Mouse (Mus musculus) cerebellum, adult 2 months (tissue): Measurements from ENCODE around the gene Tmem131.

Source experiments
- CTCF ChIP-seq: fragments of 200-500 bp; IDR thresholded peaks from 2 replicates; pipeline ENCODE4 v1.5.1; 2011; ENCODE audit warnings: low read depth, mild to moderate bottlenecking, control low read depth, low read length, moderate library complexity, borderline replicate concordance; ENCODE audit not compliant: insufficient read depth
- POLR2A ChIP-seq: fragments of 200-500 bp; IDR thresholded peaks from 2 replicates; pipeline ENCODE4 v1.6.1; 2011; ENCODE audit warnings: low read length, control low read depth, borderline replicate concordance; ENCODE audit not compliant: insufficient read depth

DNA sequence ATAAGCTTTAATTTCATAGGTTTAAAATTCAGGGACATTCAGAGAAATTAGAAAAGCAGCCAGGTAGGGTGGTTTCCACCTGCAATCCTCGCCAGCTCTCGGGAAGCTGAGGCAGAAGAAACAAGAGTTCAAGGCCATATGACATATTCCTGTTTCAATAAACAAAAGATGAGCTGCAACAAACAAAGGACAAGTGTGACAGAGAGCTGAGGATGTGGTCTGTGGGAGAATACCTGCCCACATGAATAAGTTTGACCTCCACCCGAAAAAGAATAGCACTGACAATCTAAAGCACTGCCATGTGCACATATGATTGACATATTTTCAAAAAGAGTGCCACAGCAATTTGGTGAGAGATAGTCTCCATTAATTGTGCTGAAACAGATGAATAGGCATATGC, 31.9 kb downstream of the Tmem131 start:
- TF ChIP-seq CTCF (no peak), POLR2A (no peak)
